Mouse (Mus musculus): ENCODE results near the gene Omp.

The Omp gene

DNA sequence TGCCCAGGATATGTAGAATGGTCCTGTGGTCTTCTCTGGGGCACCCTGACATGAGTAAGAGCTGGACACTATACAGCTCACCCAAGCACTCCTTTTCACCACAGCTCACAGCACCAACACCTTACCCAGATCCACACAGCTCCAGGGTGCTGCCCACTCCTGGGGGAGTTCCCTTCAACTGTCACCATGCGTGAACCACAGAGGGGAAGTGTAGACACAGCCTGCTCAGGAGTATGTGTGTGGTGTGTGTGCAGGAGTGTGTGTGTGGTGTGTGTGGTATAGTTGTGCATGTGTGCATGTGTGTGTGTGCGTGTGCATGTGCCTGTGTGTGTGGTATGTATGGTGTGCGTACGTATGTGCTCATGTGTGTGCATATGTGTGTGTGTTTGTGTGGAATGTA is 49.5 kb downstream of the Omp start:
- DNase-seq: no peak
